Comparison of ENCODE assay signal across 8 mouse cellular contexts in the genomic region with DNA sequence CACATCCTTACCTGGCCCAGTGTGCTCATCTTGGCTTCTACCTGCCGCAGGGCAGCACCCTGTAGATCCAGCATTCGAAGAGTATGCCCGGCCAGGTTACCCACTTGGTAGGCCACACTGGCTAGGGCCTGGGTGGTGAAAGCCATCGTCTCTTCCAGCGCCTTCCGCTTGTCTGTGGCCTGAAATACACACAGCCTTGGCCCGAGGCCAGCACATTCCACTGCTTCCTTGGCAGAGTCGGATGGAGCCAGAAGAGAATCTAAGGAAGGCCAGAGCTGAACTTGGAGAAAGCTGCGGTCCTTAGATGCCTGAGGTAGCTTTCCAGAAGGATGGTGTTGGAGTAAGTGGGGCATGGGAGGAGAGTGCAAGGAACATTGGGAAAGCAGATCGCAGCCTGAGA. TPM values are rescaled to one million over a fixed set of nuclear protein-coding genes. Genes with fewer than 3 reads are reported as not detected.
DNase-seq lines count a peak whose midpoint lies in the region; ATAC-seq lines count a peak whose summit lies in the region.

A gene (plus strand): TSS at position 158 of the 400 bp plus-strand sequence.

- 19% methylated on average over 10 of the region's 10 CpGs for WGBS in heart, embryonic 13.5 days

- H3K4me1 ChIP-seq in heart, embryonic 13.5 days = peaks cover 64% of the 10 kb centered on the region

- peak within 1 kb of the TSS; percentile 70 for H3K27ac ChIP-seq in heart, embryonic 13.5 days (replicated peaks)

- ATAC-seq in heart, embryonic 13.5 days (ENCODE audit: extremely low read depth, insufficient number of reproducible peaks, low FRiP score, low TSS enrichment) = no peak
- no peak for ATAC-seq in neutrophil, adult 5-6 weeks (ENCODE audit: extremely low read depth, insufficient number of reproducible peaks, low FRiP score, poor library complexity, severe bottlenecking)

- peak within 1 kb of the TSS; percentile 64 for H3K4me2 ChIP-seq in heart, embryonic 13.5 days

- H3K27me3 ChIP-seq in heart, embryonic 13.5 days (replicated peaks) = peaks cover 48% of the 10 kb centered on the region

- H3K4me3 ChIP-seq in heart, embryonic 13.5 days = peak within 1 kb of the TSS; percentile 9

- peak within 1 kb of the TSS; percentile 33 for H3K9ac ChIP-seq in heart, embryonic 13.5 days

- H3K9me3 ChIP-seq in heart, embryonic 13.5 days = no peaks in the 10 kb centered on the region

- H3K36me3 ChIP-seq in heart, embryonic 13.5 days = no peaks in the 10 kb centered on the region

- DNase-seq in cerebellum, adult 11-12 months = peak; percentile 47
- no peak for DNase-seq in cerebellum, adult 11 months
- peak; percentile 48 for DNase-seq in urinary bladder, adult 2 months (ENCODE audit: low spot score)
- no peak for DNase-seq in urinary bladder, postnatal 10 days (ENCODE audit: low spot score)
- peak; percentile 91 to 94 for DNase-seq in kidney, postnatal 4 days
- no peak for DNase-seq in spleen, postnatal 36 days (ENCODE audit: low spot score in 2 of 2)

RNA-seq across cellular contexts. Expression of the gene that starts here (rescaled TPM):
- 21.0 and 24.5 TPM in 2 replicates for polyA plus RNA-seq in urinary bladder, adult 2 months (2012; rRNA removed)
- polyA plus RNA-seq in heart, embryonic 13.5 days (2015; fragmentation: Nextera tagmentation; extraction: Ambion mirVana) = 36.6 and 41.4 TPM in 2 replicates
- 122 and 146 TPM in 2 replicates for total RNA-seq in neutrophil, adult 5-6 weeks (2017)

Comparison
In these comparisons a context has a peak if more than half of its experiments do, and no peak if none do; other contexts are left out.
1. DNase-seq: peak in cerebellum, adult 11-12 months (single experiment), urinary bladder, adult 2 months (single experiment) and kidney, postnatal 4 days (2 of 2); none in cerebellum, adult 11 months (single experiment), urinary bladder, postnatal 10 days (single experiment) and spleen, postnatal 36 days (0 of 2).